Mouse (Mus musculus): ENCODE data around the gene Gm6871.
"Not testable (repeated sequence)": the region's sequence is repeated elsewhere in the genome, so short reads cannot be mapped to it uniquely, and the experiment has no call there.

The Gm6871 gene

DNA sequence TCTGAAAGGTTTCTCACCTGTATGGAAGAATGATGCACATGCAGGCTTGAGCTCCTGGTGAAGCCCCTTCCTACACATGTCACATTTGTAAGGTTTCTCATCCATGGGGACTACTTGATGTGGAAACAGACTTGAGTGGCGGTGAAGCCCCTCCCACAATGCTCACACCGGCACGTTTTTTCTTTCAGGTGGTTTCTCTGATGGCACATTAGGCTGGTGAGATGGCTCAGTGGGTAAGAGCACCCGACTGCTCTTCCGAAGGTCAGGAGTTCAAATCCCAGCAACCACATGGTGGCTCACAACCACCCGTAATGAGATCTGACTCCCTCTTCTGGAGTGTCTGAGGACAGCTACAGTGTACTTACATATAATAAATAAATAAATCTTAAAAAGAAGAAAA, at the start of gene Gm6871:
Gm6871 (minus strand) TSS at position 101 of the 400 bp plus-strand sequence.
- not testable (repeated sequence) for DNase-seq (ENCODE audit: low spot score in 2 of 2)

DNA sequence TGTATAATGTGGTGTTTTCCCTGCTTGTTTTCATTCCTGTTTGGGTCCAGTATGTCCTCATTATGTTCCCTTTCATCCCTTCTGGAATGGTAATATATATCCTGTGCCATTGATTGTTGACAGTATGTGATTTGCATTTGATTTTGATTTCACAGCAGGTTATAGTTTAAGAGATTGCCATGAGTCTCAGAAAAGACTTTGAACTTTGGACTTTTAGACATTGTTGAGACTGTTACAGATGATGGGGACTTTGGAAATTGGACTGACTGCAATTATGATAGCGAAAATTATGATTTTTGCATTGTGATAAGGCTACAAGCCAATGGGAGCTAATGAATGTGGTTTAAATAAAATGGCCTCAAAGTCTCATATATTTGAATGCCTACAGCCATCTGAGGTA, 42.8 kb upstream of the Gm6871 start:
- DNase-seq (ENCODE audit: low spot score in 2 of 2), result not testable (repeated sequence)

DNA sequence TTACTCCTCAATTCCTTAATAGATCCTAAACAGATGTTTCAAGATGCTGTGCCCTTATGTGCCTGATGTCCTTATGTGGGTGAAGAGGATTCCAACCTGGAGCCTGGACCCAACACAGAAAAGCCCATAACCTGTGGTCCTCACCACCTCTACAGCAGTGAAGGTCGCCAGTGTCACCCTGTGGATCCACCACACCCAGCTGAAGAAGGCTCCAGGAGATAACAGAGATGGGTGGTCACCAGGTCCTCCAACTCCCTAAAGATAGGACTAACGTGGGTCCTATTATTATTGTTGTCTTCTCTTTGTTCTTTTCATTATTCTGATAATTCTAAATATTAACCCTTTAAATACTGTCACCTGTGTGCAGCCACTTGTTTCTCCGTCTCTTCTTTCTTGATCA, 38.2 kb upstream of the Gm6871 start:
- no peak for DNase-seq (ENCODE audit: low spot score in 2 of 2)

DNA sequence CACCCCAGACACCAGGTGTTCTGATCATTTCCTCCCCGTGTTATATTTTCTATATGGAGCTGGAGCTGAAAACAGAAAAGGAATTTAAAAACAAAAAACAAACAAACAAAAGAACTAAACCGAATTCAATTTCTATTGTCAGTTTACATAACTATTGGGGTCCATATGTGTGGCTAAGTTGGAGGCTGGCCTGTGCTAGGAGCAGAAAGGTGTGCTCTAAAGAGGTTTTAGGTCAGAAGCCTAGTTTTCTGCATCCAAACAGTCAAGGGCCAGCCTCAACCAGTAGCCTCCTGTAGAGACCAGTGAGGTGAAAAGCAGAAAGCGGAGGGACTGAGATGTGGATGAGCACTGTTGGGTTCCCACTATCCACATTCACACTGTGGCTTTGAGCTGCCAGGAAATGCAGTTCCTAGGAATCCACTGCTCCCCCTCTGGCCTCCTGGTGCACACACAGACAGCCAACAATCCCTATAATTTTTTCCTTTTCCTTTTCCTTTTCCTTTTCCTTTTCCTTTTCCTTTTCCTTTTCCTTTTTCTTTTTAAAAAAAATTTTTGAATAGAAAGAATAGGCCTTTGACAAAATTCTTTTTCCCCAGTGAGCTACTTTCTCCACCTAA, 26.6 kb upstream of the Gm6871 start:
- no peak for DNase-seq (ENCODE audit: low spot score in 2 of 2)

DNA sequence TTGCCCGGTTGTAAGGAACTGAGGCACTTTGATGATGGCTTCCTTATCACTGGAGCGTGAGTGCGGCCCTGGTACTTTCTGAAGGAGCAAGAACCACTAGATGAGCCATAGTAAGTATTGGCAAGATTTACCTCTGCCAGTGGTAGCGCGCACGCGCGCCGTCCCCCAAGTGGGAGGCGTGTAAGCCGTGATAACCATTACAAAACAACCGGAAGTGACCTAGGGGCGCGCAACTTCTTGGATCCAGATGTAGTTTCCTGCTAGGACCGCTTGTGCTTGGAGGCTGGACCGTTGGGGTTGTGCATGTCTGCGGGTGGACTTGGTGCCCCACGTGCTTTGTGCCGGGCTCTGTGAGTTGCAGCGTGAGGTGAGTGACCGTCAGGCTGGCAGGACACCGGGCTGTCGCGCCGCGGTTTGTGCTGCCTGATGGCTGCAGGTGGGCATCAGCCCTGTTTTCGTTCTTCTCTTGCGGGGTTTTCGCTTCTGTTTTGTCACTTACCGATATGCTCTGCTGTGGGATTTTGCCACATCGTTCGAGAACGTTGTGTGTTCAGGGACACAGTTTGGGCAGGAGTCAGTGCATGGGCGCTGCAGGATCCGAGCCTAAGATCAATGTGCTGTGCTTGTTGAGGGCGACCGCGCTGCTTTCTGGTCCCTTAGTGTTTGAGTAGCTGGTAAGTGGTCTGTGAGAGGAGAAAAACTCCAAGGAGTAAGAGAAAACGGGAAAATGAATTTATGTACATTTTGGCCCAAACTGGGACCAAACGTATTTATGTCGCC, 25.8 kb upstream of the Gm6871 start, which contains the start of gene 2610021A01Rik:
2610021A01Rik (plus strand) TSS at position 197 of the 780 bp plus-strand sequence.
- DNase-seq (ENCODE audit: low spot score in 2 of 2), result peak; percentile 96 to 97

DNA sequence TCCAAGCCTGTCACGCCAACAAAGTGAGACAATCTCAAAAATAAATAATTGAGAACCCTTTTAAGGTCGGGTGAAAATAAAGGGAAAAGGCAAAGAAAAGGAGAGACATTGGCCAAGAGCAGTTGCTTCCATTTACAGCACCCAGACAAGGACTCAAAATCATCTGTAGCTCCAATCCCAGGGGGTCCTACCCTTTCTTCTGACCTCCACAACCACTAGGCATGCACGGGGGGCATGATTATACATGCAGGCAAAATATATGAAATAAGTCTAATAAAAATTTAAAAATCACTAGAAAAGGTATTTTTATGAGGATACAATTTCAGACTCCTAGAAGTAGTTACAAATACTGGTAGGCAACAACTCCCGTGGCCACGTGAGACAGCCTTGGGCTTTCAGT, 25.2 kb upstream of the Gm6871 start:
- no peak for DNase-seq (ENCODE audit: low spot score in 2 of 2)

DNA sequence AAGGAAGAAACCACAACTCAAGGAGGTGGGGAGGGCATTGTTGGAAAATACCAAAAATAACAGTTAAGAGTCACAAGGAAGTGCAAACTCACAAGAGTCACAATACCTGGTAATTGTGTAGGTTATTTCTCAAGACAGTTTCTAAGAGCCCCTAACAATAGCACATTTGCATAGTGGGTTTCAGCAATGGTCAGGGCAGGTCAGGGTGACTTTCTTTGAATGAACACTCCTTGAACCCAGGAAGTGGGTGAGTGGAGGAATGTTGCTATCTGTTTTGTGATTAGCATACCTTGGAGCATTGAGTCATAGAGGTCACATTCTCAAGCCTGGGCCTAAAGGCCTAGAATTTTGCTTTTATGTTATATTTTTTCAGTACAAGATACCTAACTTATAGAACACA, 14.4 kb upstream of the Gm6871 start:
- DNase-seq (ENCODE audit: low spot score in 2 of 2), result not testable (repeated sequence)

DNA sequence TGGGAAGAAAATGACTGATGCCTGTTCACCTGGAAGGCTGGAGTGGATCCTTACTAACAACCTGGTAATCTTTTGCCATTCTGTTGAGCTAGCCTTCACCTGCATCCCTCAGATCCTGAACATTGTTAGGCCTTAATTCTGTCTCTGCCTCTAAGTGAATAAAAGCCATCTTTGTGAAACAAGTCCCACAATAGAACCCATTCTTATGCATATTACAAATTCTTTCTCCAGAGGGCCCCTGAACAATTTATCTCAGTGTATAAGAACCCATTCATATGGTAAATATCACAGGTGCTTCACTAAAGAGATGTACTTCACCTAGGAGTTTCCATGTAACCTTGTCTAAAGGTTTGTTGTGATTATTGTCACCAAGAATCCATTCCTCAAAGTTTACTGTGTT, 8.6 kb upstream of the Gm6871 start:
- DNase-seq (ENCODE audit: low spot score in 2 of 2), result no peak

DNA sequence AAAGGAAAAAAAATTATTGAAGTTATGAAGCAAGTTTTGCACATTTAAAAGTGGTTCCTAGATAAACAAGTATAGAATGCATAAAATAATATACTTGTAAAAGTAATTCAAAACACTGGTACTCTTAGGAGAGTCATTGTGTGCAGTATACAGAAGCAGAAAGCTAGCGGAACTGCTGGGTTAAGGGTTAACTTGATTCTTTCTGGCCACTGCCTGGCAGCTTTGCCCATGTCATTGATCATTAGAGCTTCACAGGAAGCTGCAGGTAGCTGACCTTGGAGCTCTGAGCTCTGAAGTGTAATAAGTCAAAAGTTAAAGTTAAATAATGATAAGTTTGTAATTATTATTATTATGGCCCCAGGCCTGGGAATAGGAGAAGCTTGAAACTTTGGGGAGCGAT, 4.5 kb upstream of the Gm6871 start:
- DNase-seq (ENCODE audit: low spot score in 2 of 2), result no peak

- no peak for DNase-seq (ENCODE audit: low spot score in 2 of 2)
These were observed 12.8 kb downstream of the Gm6871 start for GRCm38 (mm10) chr7:41560681-41561080.

DNA sequence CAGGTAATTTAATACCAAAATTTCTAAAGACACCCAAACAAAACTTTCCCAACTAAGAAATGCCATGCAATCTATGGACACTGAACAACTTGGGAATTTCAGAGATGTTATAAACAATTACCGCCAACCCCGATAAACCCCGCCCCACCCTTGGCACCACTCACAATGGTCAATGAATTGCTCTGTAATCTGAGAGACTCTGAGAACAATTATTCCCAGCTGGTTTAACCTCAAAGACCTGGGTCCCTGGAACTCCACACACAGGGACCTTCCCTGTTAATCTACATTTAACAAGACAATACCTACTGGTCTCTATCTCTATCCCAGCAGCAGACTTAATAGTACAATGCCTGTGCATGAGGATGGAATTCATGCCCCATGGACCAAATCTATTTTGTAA, 60.8 kb downstream of the Gm6871 start:
- no peak for DNase-seq (ENCODE audit: low spot score in 2 of 2)

DNA sequence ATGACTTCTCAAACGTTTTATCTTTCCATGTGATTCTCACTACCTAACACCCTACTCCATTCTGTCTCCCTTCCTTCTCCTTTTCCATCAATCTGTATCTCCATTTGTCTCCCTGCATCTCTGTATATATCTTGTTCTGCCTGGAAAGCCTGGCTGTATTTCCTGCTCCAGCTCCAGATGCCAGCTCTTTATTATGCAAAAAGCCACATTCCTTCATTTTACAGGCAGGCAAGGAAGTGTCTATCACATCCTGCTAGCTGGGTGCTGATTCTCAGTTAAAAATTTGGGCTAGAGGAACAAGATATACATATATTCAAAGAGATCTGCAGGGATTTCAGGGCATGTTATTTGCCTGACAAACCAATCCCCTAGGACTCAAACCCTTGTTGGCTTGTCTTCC, 61.3 kb downstream of the Gm6871 start:
- no peak for DNase-seq (ENCODE audit: low spot score in 2 of 2)

DNA sequence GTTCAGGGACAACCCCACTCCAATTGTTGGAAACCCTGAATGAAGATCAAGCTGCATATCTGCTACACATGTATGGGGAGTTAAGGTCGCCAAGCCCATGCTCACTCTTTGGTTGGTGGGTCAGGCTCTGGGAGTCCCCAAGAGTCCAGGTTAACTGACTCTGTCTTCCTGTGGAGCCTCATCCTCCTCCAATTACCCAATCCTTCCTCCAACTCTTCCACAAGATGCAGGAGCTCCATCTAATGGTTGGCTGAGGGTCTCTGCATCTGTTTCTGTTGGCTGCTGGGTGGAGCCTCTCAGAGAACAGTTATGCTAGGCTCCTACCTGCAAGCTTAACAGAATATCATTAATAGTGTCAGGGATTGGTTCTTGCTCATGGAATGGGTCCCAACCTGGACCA, 71.1 kb downstream of the Gm6871 start:
- DNase-seq (ENCODE audit: low spot score in 2 of 2), result peak in 1 of 2 experiments; percentile 25

- DNase-seq (ENCODE audit: low spot score in 2 of 2), result peak; percentile 72 to 79
These were observed 73.1 kb downstream of the Gm6871 start for GRCm38 (mm10) chr7:41500151-41500934.

DNA sequence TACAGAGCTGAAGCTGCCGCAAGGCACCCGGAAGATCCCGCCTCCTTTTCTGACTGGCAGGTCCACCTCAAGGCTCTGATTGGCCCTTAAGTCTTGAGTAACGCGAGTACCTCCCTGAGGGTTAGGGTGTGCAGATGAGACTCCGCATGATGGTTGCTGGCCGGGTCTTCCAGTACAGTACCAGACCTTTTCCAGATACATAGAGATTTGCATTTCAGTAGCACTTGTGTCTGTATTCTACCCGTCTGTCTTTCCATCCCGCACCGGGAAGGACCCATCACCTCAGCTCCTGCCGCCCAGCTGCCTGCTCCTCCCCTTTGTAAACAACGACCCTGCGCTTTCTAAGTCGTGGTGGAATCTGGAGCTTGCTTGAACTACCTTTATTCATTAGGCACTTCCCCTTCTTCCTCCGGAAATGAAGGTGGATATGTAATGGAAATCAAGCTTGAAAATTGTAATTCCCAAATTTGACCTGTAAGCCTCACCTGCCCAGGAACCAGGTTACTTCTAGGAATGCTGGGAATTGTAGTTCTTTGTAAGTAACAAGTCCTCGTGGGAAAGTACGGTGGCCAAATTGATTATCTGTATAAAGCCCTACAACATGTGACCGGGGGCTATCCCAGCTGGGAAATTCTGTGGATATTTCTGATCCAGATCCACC, 73.9 kb downstream of the Gm6871 start, which contains the start of the genes Gm20449 and AW146154:
Gm20449 (minus strand) TSS at position 29 of the 661 bp plus-strand sequence.
AW146154 (minus strand) TSS at position 502 of the 661 bp plus-strand sequence.
- DNase-seq (ENCODE audit: low spot score in 2 of 2), result peak; percentile 99

GRCm38 (mm10) chr7:41499018-41499388, 74.5 kb downstream of the Gm6871 start:
- not testable (repeated sequence) for DNase-seq (ENCODE audit: low spot score in 2 of 2)

DNA sequence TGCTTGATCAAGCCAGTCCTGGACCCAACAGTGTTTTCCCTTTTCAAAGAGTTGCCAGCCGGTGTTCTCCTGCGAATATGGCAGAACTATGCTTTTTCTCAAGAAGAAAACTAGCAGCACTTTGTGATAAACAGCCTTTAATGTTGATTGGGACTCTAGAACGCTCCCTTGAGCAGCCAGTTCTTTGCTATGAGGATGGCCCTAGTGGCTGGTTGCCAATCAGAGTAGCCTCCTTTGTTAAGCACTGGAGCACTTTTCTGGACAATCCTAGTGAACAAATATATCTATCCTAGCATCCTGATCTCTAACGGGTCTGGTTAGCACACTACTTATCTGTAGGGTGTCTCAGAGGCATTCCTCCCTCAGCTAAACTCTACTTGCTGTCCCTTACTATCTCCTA, 75.0 kb downstream of the Gm6871 start:
- DNase-seq (ENCODE audit: low spot score in 2 of 2), result peak; percentile 36 to 51

DNA sequence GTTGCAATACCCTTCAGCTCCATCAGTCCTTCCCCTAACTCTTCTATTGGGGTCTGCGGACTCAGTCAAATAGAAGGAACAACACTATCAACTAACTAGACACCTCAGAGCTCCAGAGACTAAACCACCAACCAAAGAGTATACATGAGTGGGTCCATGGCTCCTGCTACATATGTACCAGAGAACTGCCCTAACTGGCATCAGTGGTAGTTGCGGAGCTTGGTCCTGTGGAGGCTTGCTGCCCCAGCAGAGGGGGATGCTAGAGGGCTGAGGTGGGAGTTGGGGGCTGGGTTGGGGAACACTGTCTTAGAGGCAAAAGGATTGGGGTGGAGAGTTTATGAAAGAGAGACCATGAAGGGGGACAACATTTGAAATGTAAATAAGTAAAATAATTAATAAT, 75.6 kb downstream of the Gm6871 start:
- DNase-seq (ENCODE audit: low spot score in 2 of 2), result peak; percentile 33 to 37

Measured in right cerebral cortex, postnatal 10 days (tissue).